Mouse (Mus musculus) limb, embryonic 14.5 days (tissue): ENCODE data around the gene Coa7. TPM values are rescaled to one million over a fixed set of nuclear protein-coding genes. Genes with fewer than 3 reads are reported as not detected.
A peak's percentile ranks its signal among the peaks of the same experiment; 100 is the strongest.

ENCODE experiments used
- ATAC-seq: fragments of 200-750 bp; cut with Nextera tagmentation; 2 replicates; pipeline ENCODE4 v1.8.0; 2017; ENCODE audit warnings: low read depth, moderate number of reproducible peaks, moderate TSS enrichment; ENCODE audit not compliant: low FRiP score
- DNase-seq: peaks from one replicate; pipeline ENCODE4 v3.0.0-alpha.2; 2015; ENCODE audit warnings: low spot score
- H3K27ac ChIP-seq: fragments of 300-500 bp; sonication (generic); replicated peaks from 2 replicates; pipeline ENCODE4 v1.5.1; 2014; ENCODE audit warnings: low read depth, mild to moderate bottlenecking, low read length, moderate library complexity, mixed read lengths
- H3K27me3 ChIP-seq: fragments of 300-500 bp; sonication (generic); 2 replicates; pipeline ENCODE4 v1.6.1; 2014; ENCODE audit warnings: low read length, mixed read lengths; ENCODE audit not compliant: control insufficient read depth, insufficient read depth
- H3K36me3 ChIP-seq: fragments of 300-500 bp; sonication (generic); 2 replicates; pipeline ENCODE4 v1.6.1; 2014; ENCODE audit warnings: mild to moderate bottlenecking, low read length, moderate library complexity, mixed read lengths; ENCODE audit not compliant: control insufficient read depth, insufficient read depth
- H3K4me1 ChIP-seq: fragments of 300-500 bp; sonication (generic); 2 replicates; pipeline ENCODE4 v1.6.1; 2014; ENCODE audit warnings: antibody characterized with exemption, low read length, mixed read lengths; ENCODE audit not compliant: control insufficient read depth, insufficient read depth
- H3K4me2 ChIP-seq: fragments of 300-500 bp; sonication (generic); replicated peaks from 2 replicates; pipeline ENCODE4 v1.6.1; 2014; ENCODE audit warnings: low read depth, mild to moderate bottlenecking, low read length, moderate library complexity; ENCODE audit not compliant: severe bottlenecking
- H3K4me3 ChIP-seq: fragments of 300-500 bp; sonication (generic); replicated peaks from 2 replicates; pipeline ENCODE4 v1.5.1; 2014; ENCODE audit warnings: low read length
- H3K9ac ChIP-seq: fragments of 300-500 bp; sonication (generic); 2 replicates; pipeline ENCODE4 v1.6.1; 2014; ENCODE audit warnings: mild to moderate bottlenecking, low read depth, low read length, moderate library complexity; ENCODE audit not compliant: severe bottlenecking
- H3K9me3 ChIP-seq: fragments of 300-500 bp; sonication (generic); 2 replicates; pipeline ENCODE4 v1.6.1; 2016; ENCODE audit warnings: low read length; ENCODE audit not compliant: control insufficient read depth
- POLR2A ChIP-seq: fragments of 200-500 bp; IDR thresholded peaks from 2 replicates; pipeline ENCODE4 v1.8.0; 2012; ENCODE audit warnings: inconsistent platforms, mild to moderate bottlenecking, moderate library complexity, borderline replicate concordance; ENCODE audit not compliant: insufficient read depth, insufficient read length; ENCODE audit errors: extremely low read depth
- WGBS: fragments of 180-500 bp; shearing (Covaris S2); extraction: QIAGEN DNeasy Blood & Tissue Kit; methylation state at CpG from one replicate; pipeline ENCODE4 v1.1.7; 2014; 5-methylcytosine and 5-hydroxymethylcytosine counted together
- polyA plus RNA-seq, 2 experiments: library from polyadenylated mRNA; depleted of rRNA in 1 of 2; stranded (reverse) in 1 of 2; unstranded in 1 of 2; fragments of >200 nt; fragmentation: Nextera tagmentation in 1 of 2; extraction: Ambion mirVana in 1 of 2; gene quantifications; 2 replicates each; pipeline versions ENCODE4 v1.2.1 to v1.2.3; 2012 to 2014

The Coa7 gene
- polyA plus RNA-seq, 2 experiments, result 17.1 to 39.0 TPM

- Histone ChIP-seq H3K4me3 (peak within 1 kb of the TSS; percentile 49), H3K27ac (no peak within 1 kb of the TSS), H3K27me3 (peaks cover 13% of the 10 kb centered on the region), H3K9ac (peak within 1 kb of the TSS; percentile 63), H3K4me1 (peaks cover 9% of the 10 kb centered on the region), H3K4me2 (peak within 1 kb of the TSS; percentile 89), H3K9me3 (no peaks in the 10 kb centered on the region), H3K36me3 (no peaks in the 10 kb centered on the region)
- TF ChIP-seq POLR2A, result no peak
- no peak for DNase-seq
- WGBS, result 6% methylated on average over 50 of the region's 55 CpGs
- peak; percentile 39; the same call in 1 of the 2 replicates for ATAC-seq
Measured at GRCm38 (mm10) chr4:108383183-108383714, 55.3 kb downstream of the Coa7 start, which contains the start of gene Shisal2a. Shisal2a (minus strand) TSS chr4:108383349.

- no peak for TF ChIP-seq POLR2A
- ATAC-seq (no peak), DNase-seq (no peak)
- Histone ChIP-seq H3K4me2 (no peak overlapping the region), H3K9me3 (no peaks in the 10 kb centered on the region), H3K9ac (no peak overlapping the region), H3K27ac (no peak overlapping the region), H3K4me1 (peaks cover 16% of the 10 kb centered on the region), H3K36me3 (no peaks in the 10 kb centered on the region), H3K4me3 (no peak overlapping the region), H3K27me3 (peaks cover 13% of the 10 kb centered on the region)
- 41% methylated on average over 1 of the region's 1 CpGs for WGBS
Measured at GRCm38 (mm10) chr4:108386087-108386486, 58.1 kb downstream of the Coa7 start.

GRCm38 (mm10) chr4:108387106-108387505 lies 59.2 kb downstream of the Coa7 start:
- DNase-seq (no peak), ATAC-seq (0 out of 2 replicates have a peak, but pooled peaks have one; percentile 17)
- H3K36me3 ChIP-seq, result no peaks in the 10 kb centered on the region
- no peaks in the 10 kb centered on the region for H3K9me3 ChIP-seq
- H3K4me3 ChIP-seq, result no peak overlapping the region
- peaks cover 13% of the 10 kb centered on the region for H3K27me3 ChIP-seq
- H3K4me2 ChIP-seq, result peak overlapping the region; percentile 82
- TF ChIP-seq POLR2A, result no peak
- H3K4me1 ChIP-seq, result peaks cover 16% of the 10 kb centered on the region
- peak overlapping the region; percentile 82 for H3K27ac ChIP-seq
- peak overlapping the region; percentile 61 for H3K9ac ChIP-seq
- WGBS, result 33% methylated on average over 4 of the region's 4 CpGs

DNA sequence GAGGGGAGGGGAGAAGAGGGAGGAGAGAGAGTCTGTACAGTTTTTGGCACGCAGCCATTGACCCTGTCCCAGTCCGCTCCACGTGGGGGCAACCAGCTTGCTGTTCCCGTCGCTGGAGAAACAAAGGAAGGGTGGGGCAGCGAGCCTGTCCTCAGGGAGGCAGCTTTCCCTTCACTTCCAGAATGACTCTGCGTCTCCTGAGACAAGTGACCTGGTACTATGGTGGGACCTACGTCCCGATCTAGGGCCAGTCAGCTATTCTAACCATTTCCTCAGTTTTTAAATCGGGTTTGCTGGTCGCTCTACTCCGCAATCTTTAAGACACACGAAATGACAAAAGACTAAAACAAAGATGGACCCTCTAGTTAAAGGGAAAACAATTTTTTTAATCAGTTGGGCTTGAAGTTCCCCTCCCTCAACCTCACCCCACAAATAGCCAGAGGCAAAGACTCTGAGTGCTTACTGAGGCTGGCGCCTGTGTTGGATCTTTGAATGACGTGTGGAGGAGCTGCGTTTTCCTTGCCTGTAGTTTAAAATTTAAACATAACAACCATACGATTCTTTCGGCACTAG lies 59.8 kb downstream of the Coa7 start:
- peak; percentile 80 for ATAC-seq
- Histone ChIP-seq H3K9me3 (no peaks in the 10 kb centered on the region), H3K4me2 (peak overlapping the region; percentile 82), H3K9ac (peak overlapping the region; percentile 61), H3K36me3 (no peaks in the 10 kb centered on the region), H3K4me3 (peak overlapping the region; percentile 40), H3K27me3 (peaks cover 10% of the 10 kb centered on the region), H3K27ac (peak overlapping the region; percentile 82), H3K4me1 (peaks cover 16% of the 10 kb centered on the region)
- peak; percentile 89 for DNase-seq
- TF ChIP-seq POLR2A, result 0 out of 2 replicates have a peak, but pooled peaks have one; percentile 30
- WGBS, result 3% methylated on average over 18 of the region's 18 CpGs

DNA sequence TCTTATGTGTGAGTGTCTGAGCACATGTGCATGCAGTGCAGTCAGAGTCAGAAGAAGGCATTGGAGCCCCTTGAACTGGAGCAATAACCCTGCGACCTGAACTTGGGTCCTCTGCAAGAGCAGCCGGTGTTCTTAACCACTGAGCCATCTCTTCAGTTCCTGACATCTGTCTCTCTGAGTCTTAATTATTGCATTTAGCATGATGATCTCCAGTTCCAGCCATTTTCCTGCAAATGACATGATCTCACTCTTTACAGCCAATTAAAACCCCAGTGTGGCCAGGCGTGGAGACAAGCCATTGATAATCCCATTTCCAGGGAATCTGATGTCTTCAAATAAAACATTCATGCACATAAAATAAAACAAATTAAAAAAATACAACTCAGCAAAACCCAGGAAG lies 60.8 kb downstream of the Coa7 start:
- no peak overlapping the region for H3K9ac ChIP-seq
- H3K4me2 ChIP-seq, result no peak overlapping the region
- no peak overlapping the region for H3K27ac ChIP-seq
- peaks cover 11% of the 10 kb centered on the region; the same call in 1 of the 2 replicates for H3K4me1 ChIP-seq
- TF ChIP-seq POLR2A, result no peak
- no peak overlapping the region for H3K4me3 ChIP-seq
- no peak for DNase-seq
- ATAC-seq, result no peak
- no peaks in the 10 kb centered on the region for H3K9me3 ChIP-seq
- H3K27me3 ChIP-seq, result peaks cover 7% of the 10 kb centered on the region
- no peaks in the 10 kb centered on the region for H3K36me3 ChIP-seq
- WGBS, result 48% methylated on average over 3 of the region's 3 CpGs
